8 mouse cellular contexts compared by ENCODE assay signal in genomic region chr1:55053596-55053995, GRCm38 (mm10). TPM values are rescaled to one million over a fixed set of nuclear protein-coding genes. Genes with fewer than 3 reads are reported as not detected.
DNase-seq lines count a peak whose midpoint lies in the region; ATAC-seq and TF ChIP-seq lines count a peak whose summit lies in the region.

No protein-coding gene starts in this region.

- peak overlapping the region; percentile 71 for H3K9ac ChIP-seq in heart, embryonic 16.5 days (ENCODE audit: low read length)
- H3K9ac ChIP-seq in MEL (ENCODE audit: control insufficient read depth, low read depth, low read length, poor library complexity, severe bottlenecking) = peak overlapping the region; percentile 93
- H3K9ac ChIP-seq in hindbrain, embryonic 12.5 days = peak overlapping the region; percentile 75; the same call in 1 of the 2 replicates
- peak overlapping the region; percentile 83 for H3K9ac ChIP-seq in midbrain, embryonic 12.5 days (replicated peaks)

- H3K9me3 ChIP-seq in heart, embryonic 16.5 days (replicated peaks; ENCODE audit: control insufficient read depth, low read length) = no peaks in the 10 kb centered on the region
- no peaks in the 10 kb centered on the region for H3K9me3 ChIP-seq in MEL (replicated peaks; ENCODE audit: insufficient read depth, low read length)
- no peaks in the 10 kb centered on the region for H3K9me3 ChIP-seq in hindbrain, embryonic 12.5 days (replicated peaks)
- no peaks in the 10 kb centered on the region for H3K9me3 ChIP-seq in midbrain, embryonic 12.5 days

- no peak for DNase-seq in heart, adult 9 months (ENCODE audit: low spot score in 2 of 2)
- peak; percentile 32 for DNase-seq in MEL (ENCODE audit: low read depth, low spot score)
- DNase-seq in thymus, postnatal 25 days = no peak
- no peak for DNase-seq in retina, embryonic 14.5 days (ENCODE audit: low spot score)

- WGBS in heart, embryonic 16.5 days = 72% methylated on average over 4 of the region's 4 CpGs
- WGBS in hindbrain, embryonic 12.5 days = 74% methylated on average over 4 of the region's 4 CpGs
- 73% methylated on average over 4 of the region's 4 CpGs for WGBS in midbrain, embryonic 12.5 days

- 0 out of 2 replicates have a peak overlapping the region, but pooled peaks have one; percentile 90 for H3K27ac ChIP-seq in heart, embryonic 16.5 days (ENCODE audit: low read length)
- H3K27ac ChIP-seq in MEL (ENCODE audit: control insufficient read depth, low read depth, low read length) = no peak overlapping the region
- H3K27ac ChIP-seq in hindbrain, embryonic 12.5 days = no peak overlapping the region
- no peak overlapping the region for H3K27ac ChIP-seq in midbrain, embryonic 12.5 days (replicated peaks)

- TF ChIP-seq POLR2A in MEL (IDR thresholded peaks at IDR 0.05; ENCODE audit: control insufficient read depth in 1 of 2, insufficient read depth in 1 of 2, low read depth in 1 of 2, low read length in 2 of 2, poor library complexity in 1 of 2) = no peak

- no peak for TF ChIP-seq CTCF in MEL (IDR thresholded peaks at IDR 0.05 in 2 of 3, conservative IDR thresholded peaks at IDR 0.05 in 1 of 3; ENCODE audit: control insufficient read depth in 1 of 3, insufficient read depth in 1 of 3, low read depth in 2 of 3, low read length in 3 of 3, poor library complexity in 1 of 3, severe bottlenecking in 1 of 3)

- peaks cover 6% of the 10 kb centered on the region; the same call in 1 of the 2 replicates for H3K36me3 ChIP-seq in heart, embryonic 16.5 days (ENCODE audit: control insufficient read depth, insufficient read depth)
- H3K36me3 ChIP-seq in MEL (ENCODE audit: control insufficient read depth in 1 of 2, insufficient read depth in 2 of 2, low read length in 2 of 2) = peaks cover 0 to 29% of the 10 kb centered on the region in 2 experiments; a peak in 2 of 4 replicates
- H3K36me3 ChIP-seq in hindbrain, embryonic 12.5 days = no peaks in the 10 kb centered on the region
- H3K36me3 ChIP-seq in midbrain, embryonic 12.5 days = no peaks in the 10 kb centered on the region

- peaks cover 15% of the 10 kb centered on the region for H3K79me2 ChIP-seq in MEL (ENCODE audit: control insufficient read depth, insufficient read depth, low read length, poor library complexity)

- TF ChIP-seq EP300 in MEL (IDR thresholded peaks at IDR 0.05; ENCODE audit: low read depth in 1 of 2, low read length in 2 of 2) = no peak

- no peaks in the 10 kb centered on the region for H3K27me3 ChIP-seq in heart, embryonic 16.5 days (ENCODE audit: control insufficient read depth, insufficient read depth, low read length)
- no peaks in the 10 kb centered on the region for H3K27me3 ChIP-seq in MEL (ENCODE audit: control insufficient read depth in 1 of 2, insufficient read depth in 2 of 2, low read length in 2 of 2)
- H3K27me3 ChIP-seq in hindbrain, embryonic 12.5 days = no peaks in the 10 kb centered on the region
- peaks cover 11% of the 10 kb centered on the region; the same call in 1 of the 2 replicates for H3K27me3 ChIP-seq in midbrain, embryonic 12.5 days

- no peak for ATAC-seq in heart, embryonic 16.5 days (replicated peaks; ENCODE audit: extremely low read depth, insufficient read depth, low FRiP score)
- no peak for ATAC-seq in hindbrain, embryonic 12.5 days (ENCODE audit: low FRiP score)
- no peak for ATAC-seq in midbrain, embryonic 12.5 days (ENCODE audit: low FRiP score, low read depth)
- ATAC-seq in erythroid progenitor cell, adult 5-6 weeks (replicated peaks; ENCODE audit: low FRiP score, poor library complexity, severe bottlenecking) = no peak

- TF ChIP-seq RAD21 in MEL (IDR thresholded peaks at IDR 0.05; ENCODE audit: low read depth, low read length) = no peak

- peak overlapping the region; percentile 76 for H3K4me2 ChIP-seq in heart, embryonic 16.5 days (ENCODE audit: low read depth, low read length)
- H3K4me2 ChIP-seq in hindbrain, embryonic 12.5 days (replicated peaks) = peak overlapping the region; percentile 84
- H3K4me2 ChIP-seq in midbrain, embryonic 12.5 days (replicated peaks) = peak overlapping the region; percentile 73

- peaks cover 14% of the 10 kb centered on the region for H3K4me1 ChIP-seq in heart, embryonic 16.5 days (ENCODE audit: control insufficient read depth, insufficient read depth, low read length)
- H3K4me1 ChIP-seq in MEL (ENCODE audit: control insufficient read depth in 1 of 2, insufficient read depth in 2 of 2, low read length in 2 of 2) = peaks cover 11 to 16% of the 10 kb centered on the region in 2 experiments
- H3K4me1 ChIP-seq in hindbrain, embryonic 12.5 days = peaks cover 12% of the 10 kb centered on the region
- peaks cover 12% of the 10 kb centered on the region for H3K4me1 ChIP-seq in midbrain, embryonic 12.5 days

- peak overlapping the region; percentile 85 for H3K4me3 ChIP-seq in heart, embryonic 16.5 days (ENCODE audit: low read length)
- H3K4me3 ChIP-seq in MEL (ENCODE audit: control insufficient read depth in 1 of 2, insufficient read depth in 1 of 2, low read depth in 2 of 2, low read length in 2 of 2) = peak overlapping the region; percentile 84 to 87
- H3K4me3 ChIP-seq in hindbrain, embryonic 12.5 days = peak overlapping the region; percentile 79
- peak overlapping the region; percentile 90 for H3K4me3 ChIP-seq in midbrain, embryonic 12.5 days

TF ChIP-seq in MEL, 35 proteins besides CTCF, POLR2A, EP300 and RAD21:
- TF ChIP-seq RCOR1 (IDR thresholded peaks at IDR 0.05; ENCODE audit: low read depth, low read length) = no peak
- no peak for TF ChIP-seq POLR2AphosphoS2 (IDR thresholded peaks at IDR 0.05; ENCODE audit: low read length)
- no peak for TF ChIP-seq TCF12 (IDR thresholded peaks at IDR 0.05; ENCODE audit: low read depth, low read length)
- no peak for TF ChIP-seq TAL1 (IDR thresholded peaks at IDR 0.05; ENCODE audit: low read length)
- no peak for TF ChIP-seq ZMIZ1 (IDR thresholded peaks at IDR 0.05; ENCODE audit: low read depth, low read length)

RNA-seq across cellular contexts. Expression of gene Coq10b, which starts 1.0 kb away (rescaled TPM):
- 18.7 and 20.3 TPM in 2 replicates for polyA plus RNA-seq in heart, embryonic 16.5 days (2015; fragmentation: Nextera tagmentation; extraction: Ambion mirVana)
- 9.0 and 13.4 TPM in 2 replicates for total RNA-seq in MEL (2012; rRNA removed)
- 10 to 100 TPM in 1 of 2 experiments, 1 to 10 TPM in 1; 9.8 to 84.6 TPM for polyA plus RNA-seq in MEL (2012; ENCODE audit: insufficient read depth in 1 of 2, insufficient read length in 2 of 2, low read depth in 1 of 2, low replicate concordance in 2 of 2, missing spikeins in 1 of 2)
- 29.8 and 31.4 TPM in 2 replicates for polyA plus RNA-seq in hindbrain, embryonic 12.5 days (2016; fragmentation: Nextera tagmentation; extraction: Ambion mirVana)
- 30.1 and 30.9 TPM in 2 replicates for polyA plus RNA-seq in midbrain, embryonic 12.5 days (2016; fragmentation: Nextera tagmentation; extraction: Ambion mirVana)
- 12.6 and 21.0 TPM in 2 replicates for total RNA-seq in erythroid progenitor cell, adult 5-6 weeks (2015; ENCODE audit: low replicate concordance)
- total RNA-seq in erythroid progenitor cell, adult 5-6 weeks (2017; ENCODE audit: low replicate concordance) = 10.1 and 26.6 TPM in 2 replicates

RNA-seq across cellular contexts. Expression of gene Sf3b1, which starts 26.3 kb away (rescaled TPM):
- polyA plus RNA-seq in heart, embryonic 16.5 days (2015; fragmentation: Nextera tagmentation; extraction: Ambion mirVana) = 194 and 202 TPM in 2 replicates
- total RNA-seq in MEL (2012; rRNA removed) = 118 and 135 TPM in 2 replicates
- 100 to 1,000 TPM; 111 to 167 TPM for polyA plus RNA-seq in MEL (2012; ENCODE audit: insufficient read depth in 1 of 2, insufficient read length in 2 of 2, low read depth in 1 of 2, low replicate concordance in 2 of 2, missing spikeins in 1 of 2)
- 347 and 353 TPM in 2 replicates for polyA plus RNA-seq in hindbrain, embryonic 12.5 days (2016; fragmentation: Nextera tagmentation; extraction: Ambion mirVana)
- 344 and 364 TPM in 2 replicates for polyA plus RNA-seq in midbrain, embryonic 12.5 days (2016; fragmentation: Nextera tagmentation; extraction: Ambion mirVana)
- 230 and 235 TPM in 2 replicates for total RNA-seq in erythroid progenitor cell, adult 5-6 weeks (2015; ENCODE audit: low replicate concordance)
- total RNA-seq in erythroid progenitor cell, adult 5-6 weeks (2017; ENCODE audit: low replicate concordance) = 189 and 207 TPM in 2 replicates

RNA-seq across cellular contexts. Expression of gene Hspe1, which starts 34.3 kb away (rescaled TPM):
- 276 and 289 TPM in 2 replicates for polyA plus RNA-seq in heart, embryonic 16.5 days (2015; fragmentation: Nextera tagmentation; extraction: Ambion mirVana)
- 883 and 942 TPM in 2 replicates for total RNA-seq in MEL (2012; rRNA removed)
- polyA plus RNA-seq in MEL (2012; ENCODE audit: insufficient read depth in 1 of 2, insufficient read length in 2 of 2, low read depth in 1 of 2, low replicate concordance in 2 of 2, missing spikeins in 1 of 2) = 100 to 1,000 TPM in 1 of 2 experiments, not detected in 1; 752 TPM
- polyA plus RNA-seq in hindbrain, embryonic 12.5 days (2016; fragmentation: Nextera tagmentation; extraction: Ambion mirVana) = 303 and 338 TPM in 2 replicates
- 373 and 400 TPM in 2 replicates for polyA plus RNA-seq in midbrain, embryonic 12.5 days (2016; fragmentation: Nextera tagmentation; extraction: Ambion mirVana)
- 63.4 and 84.3 TPM in 2 replicates for total RNA-seq in erythroid progenitor cell, adult 5-6 weeks (2015; ENCODE audit: low replicate concordance)
- total RNA-seq in erythroid progenitor cell, adult 5-6 weeks (2017; ENCODE audit: low replicate concordance) = 40.1 and 54.0 TPM in 2 replicates

RNA-seq across cellular contexts. Expression of gene Hspd1, which starts 34.4 kb away (rescaled TPM):
- polyA plus RNA-seq in heart, embryonic 16.5 days (2015; fragmentation: Nextera tagmentation; extraction: Ambion mirVana) = 491 and 512 TPM in 2 replicates
- total RNA-seq in MEL (2012; rRNA removed) = 775 and 808 TPM in 2 replicates
- 100 to 1,000 TPM; 306 to 885 TPM for polyA plus RNA-seq in MEL (2012; ENCODE audit: insufficient read depth in 1 of 2, insufficient read length in 2 of 2, low read depth in 1 of 2, low replicate concordance in 2 of 2, missing spikeins in 1 of 2)
- polyA plus RNA-seq in hindbrain, embryonic 12.5 days (2016; fragmentation: Nextera tagmentation; extraction: Ambion mirVana) = 304 and 325 TPM in 2 replicates
- 337 and 368 TPM in 2 replicates for polyA plus RNA-seq in midbrain, embryonic 12.5 days (2016; fragmentation: Nextera tagmentation; extraction: Ambion mirVana)
- total RNA-seq in erythroid progenitor cell, adult 5-6 weeks (2015; ENCODE audit: low replicate concordance) = 21.3 and 49.9 TPM in 2 replicates
- total RNA-seq in erythroid progenitor cell, adult 5-6 weeks (2017; ENCODE audit: low replicate concordance) = 35.6 and 60.8 TPM in 2 replicates
